Mouse (Mus musculus): Measurements from ENCODE around the gene Dda1.
A peak's percentile ranks its signal among the peaks of the same experiment; 100 is the strongest.

Dda1 gene

GRCm38 (mm10) chr8:71471861-71472260 is 2.9 kb downstream of the Dda1 start:
- Histone ChIP-seq H3K4me1 (replicated peaks; ENCODE audit: low read depth, low read length) (peaks cover 59% of the 10 kb centered on the region), H3K4me3 (replicated peaks; ENCODE audit: low read length) (no peak overlapping the region; the same call in 1 of the 2 replicates), H3K27me3 (ENCODE audit: insufficient read depth, low read length) (no peaks in the 10 kb centered on the region), H3K36me3 (ENCODE audit: insufficient read depth, low read length) (peaks cover 66% of the 10 kb centered on the region), H3K9me3 (ENCODE audit: low read length) (no peaks in the 10 kb centered on the region)
- TF ChIP-seq NANOG (IDR thresholded peaks at IDR 0.05; ENCODE audit: borderline replicate concordance, low read length) (no peak), POU5F1 (IDR thresholded peaks at IDR 0.05; ENCODE audit: borderline replicate concordance, low read length) (no peak), CTCF (conservative IDR thresholded peaks at IDR 0.05; ENCODE audit: low read length) (no peak)

DNA sequence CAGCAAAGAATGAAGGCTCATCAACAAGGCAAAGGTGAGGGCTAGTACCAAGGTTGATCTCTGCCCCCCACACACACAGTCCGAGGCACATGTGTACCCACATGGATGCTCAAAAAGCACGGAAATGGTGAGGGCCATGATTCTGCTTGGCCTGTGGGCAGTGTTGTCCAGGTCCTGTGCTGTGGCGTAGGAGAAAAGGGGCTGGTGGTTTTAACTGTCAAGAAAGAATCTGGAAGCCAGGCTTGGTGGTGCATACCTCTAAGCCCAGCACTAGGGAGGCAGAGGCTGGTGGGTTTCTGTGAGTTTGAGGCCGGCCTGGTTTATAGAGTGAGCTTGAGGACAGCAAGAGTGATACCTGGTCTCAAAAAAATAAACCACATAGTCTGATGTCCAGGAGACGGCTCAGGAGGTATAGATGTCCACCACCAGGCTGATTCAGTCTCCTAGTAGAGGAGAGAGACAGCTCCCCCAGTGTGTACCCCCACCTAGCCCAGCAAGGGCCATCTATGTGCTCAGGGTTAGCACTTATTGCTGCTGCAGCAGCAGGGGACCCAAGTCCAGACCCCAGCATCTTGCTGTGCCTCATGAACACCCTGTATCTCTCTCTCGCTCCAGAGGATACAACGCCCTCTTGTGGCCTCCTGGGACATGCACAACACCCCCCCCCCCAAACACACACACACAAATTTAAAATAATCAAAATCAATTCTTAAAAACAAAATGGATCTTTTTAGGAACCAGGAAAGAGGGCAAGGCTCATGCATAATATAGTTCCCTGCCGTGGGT is 3.8 kb downstream of the Dda1 start:
- Histone ChIP-seq H3K4me3 (replicated peaks; ENCODE audit: low read length) (no peak overlapping the region), H3K4me1 (replicated peaks; ENCODE audit: low read depth, low read length) (peaks cover 69% of the 10 kb centered on the region), H3K27me3 (ENCODE audit: insufficient read depth, low read length) (no peaks in the 10 kb centered on the region), H3K36me3 (ENCODE audit: insufficient read depth, low read length) (peaks cover 59% of the 10 kb centered on the region), H3K9me3 (ENCODE audit: low read length) (no peaks in the 10 kb centered on the region)
- peak; percentile 37 for TF ChIP-seq CTCF (conservative IDR thresholded peaks at IDR 0.05; ENCODE audit: low read length)
- TF ChIP-seq POU5F1 (IDR thresholded peaks at IDR 0.05; ENCODE audit: borderline replicate concordance, low read length), result no peak

DNA sequence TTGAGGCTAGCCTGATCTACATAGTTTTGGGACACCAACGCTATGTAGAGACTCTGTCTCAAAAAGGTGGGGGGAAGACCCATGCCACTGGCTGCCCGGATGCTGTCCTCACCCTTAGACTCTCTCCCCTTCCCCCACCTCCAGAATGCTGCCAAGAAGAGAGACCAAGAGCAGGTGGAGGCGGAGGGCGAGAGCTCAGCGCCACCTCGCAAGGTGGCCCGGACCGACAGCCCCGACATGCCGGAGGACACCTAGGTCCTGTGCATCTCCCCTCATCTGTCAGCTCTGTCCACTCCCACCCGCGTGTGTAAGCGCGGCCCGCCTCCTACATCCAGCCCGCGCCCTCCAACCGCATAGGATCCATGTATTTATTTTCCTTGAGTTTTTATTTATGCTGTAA is 5.3 kb downstream of the Dda1 start:
- peaks cover 66% of the 10 kb centered on the region for H3K4me1 ChIP-seq (replicated peaks; ENCODE audit: low read depth, low read length)
- TF ChIP-seq POU5F1 (IDR thresholded peaks at IDR 0.05; ENCODE audit: borderline replicate concordance, low read length) (no peak), NANOG (IDR thresholded peaks at IDR 0.05; ENCODE audit: borderline replicate concordance, low read length) (no peak), CTCF (conservative IDR thresholded peaks at IDR 0.05; ENCODE audit: low read length) (no peak)
- H3K9me3 ChIP-seq (ENCODE audit: low read length), result no peaks in the 10 kb centered on the region
- H3K36me3 ChIP-seq (ENCODE audit: insufficient read depth, low read length), result peaks cover 59% of the 10 kb centered on the region
- peak overlapping the region; percentile 80; the same call in 1 of the 2 replicates for H3K4me3 ChIP-seq (replicated peaks; ENCODE audit: low read length)
- H3K27me3 ChIP-seq (ENCODE audit: insufficient read depth, low read length), result peaks cover 6% of the 10 kb centered on the region

GRCm38 (mm10) chr8:71474785-71475701 is 6.0 kb downstream of the Dda1 start:
- peaks cover 61% of the 10 kb centered on the region for H3K4me1 ChIP-seq (replicated peaks; ENCODE audit: low read depth, low read length)
- peak overlapping the region; percentile 80 for H3K4me3 ChIP-seq (replicated peaks; ENCODE audit: low read length)
- TF ChIP-seq NANOG (IDR thresholded peaks at IDR 0.05; ENCODE audit: borderline replicate concordance, low read length) (no peak), CTCF (conservative IDR thresholded peaks at IDR 0.05; ENCODE audit: low read length) (no peak), POU5F1 (IDR thresholded peaks at IDR 0.05; ENCODE audit: borderline replicate concordance, low read length) (no peak)
- H3K9me3 ChIP-seq (ENCODE audit: low read length), result no peaks in the 10 kb centered on the region
- H3K36me3 ChIP-seq (ENCODE audit: insufficient read depth, low read length), result peaks cover 56% of the 10 kb centered on the region
- H3K27me3 ChIP-seq (ENCODE audit: insufficient read depth, low read length), result peaks cover 11% of the 10 kb centered on the region

- TF ChIP-seq NANOG (IDR thresholded peaks at IDR 0.05; ENCODE audit: borderline replicate concordance, low read length) (no peak), CTCF (conservative IDR thresholded peaks at IDR 0.05; ENCODE audit: low read length) (no peak)
- peaks cover 17% of the 10 kb centered on the region for H3K27me3 ChIP-seq (ENCODE audit: insufficient read depth, low read length)
- H3K9me3 ChIP-seq (ENCODE audit: low read length), result no peaks in the 10 kb centered on the region
- H3K36me3 ChIP-seq (ENCODE audit: insufficient read depth, low read length), result peaks cover 49% of the 10 kb centered on the region
- H3K4me3 ChIP-seq (replicated peaks; ENCODE audit: low read length), result peak overlapping the region; percentile 80
- peaks cover 61% of the 10 kb centered on the region for H3K4me1 ChIP-seq (replicated peaks; ENCODE audit: low read depth, low read length)
These were observed 6.7 kb downstream of the Dda1 start for GRCm38 (mm10) chr8:71475702-71476075.

GRCm38 (mm10) chr8:71476099-71476940 is 7.3 kb downstream of the Dda1 start:
- Histone ChIP-seq H3K4me3 (replicated peaks; ENCODE audit: low read length) (peak overlapping the region; percentile 80), H3K4me1 (replicated peaks; ENCODE audit: low read depth, low read length) (peaks cover 61% of the 10 kb centered on the region)
- no peak for TF ChIP-seq POU5F1 (IDR thresholded peaks at IDR 0.05; ENCODE audit: borderline replicate concordance, low read length)
- TF ChIP-seq NANOG (IDR thresholded peaks at IDR 0.05; ENCODE audit: borderline replicate concordance, low read length), result no peak
- no peak for TF ChIP-seq CTCF (conservative IDR thresholded peaks at IDR 0.05; ENCODE audit: low read length)

GRCm38 (mm10) chr8:71477196-71477845 is 8.3 kb downstream of the Dda1 start:
- H3K27me3 ChIP-seq (ENCODE audit: insufficient read depth, low read length), result peaks cover 33% of the 10 kb centered on the region
- peaks cover 61% of the 10 kb centered on the region for H3K4me1 ChIP-seq (replicated peaks; ENCODE audit: low read depth, low read length)
- no peaks in the 10 kb centered on the region for H3K9me3 ChIP-seq (ENCODE audit: low read length)
- peak overlapping the region; percentile 80 for H3K4me3 ChIP-seq (replicated peaks; ENCODE audit: low read length)
- H3K36me3 ChIP-seq (ENCODE audit: insufficient read depth, low read length), result peaks cover 33% of the 10 kb centered on the region
- no peak for TF ChIP-seq NANOG (IDR thresholded peaks at IDR 0.05; ENCODE audit: borderline replicate concordance, low read length)
- TF ChIP-seq CTCF (conservative IDR thresholded peaks at IDR 0.05; ENCODE audit: low read length), result peak; percentile 89
- no peak for TF ChIP-seq POU5F1 (IDR thresholded peaks at IDR 0.05; ENCODE audit: borderline replicate concordance, low read length)

More at GRCm38 (mm10) chr8:71476099-71476940, 7.3 kb downstream of the Dda1 start:
- Histone ChIP-seq H3K27me3 (ENCODE audit: insufficient read depth, low read length) (peaks cover 23% of the 10 kb centered on the region), H3K9me3 (ENCODE audit: low read length) (no peaks in the 10 kb centered on the region), H3K36me3 (ENCODE audit: insufficient read depth, low read length) (peaks cover 43% of the 10 kb centered on the region)
